Mouse (Mus musculus): ENCODE data around the gene Cadps. TPM values are rescaled to one million over a fixed set of nuclear protein-coding genes. Genes with fewer than 3 reads are reported as not detected.

Gene Cadps
- polyA plus RNA-seq, 1 experiment from 2014 or later: not detected

DNA sequence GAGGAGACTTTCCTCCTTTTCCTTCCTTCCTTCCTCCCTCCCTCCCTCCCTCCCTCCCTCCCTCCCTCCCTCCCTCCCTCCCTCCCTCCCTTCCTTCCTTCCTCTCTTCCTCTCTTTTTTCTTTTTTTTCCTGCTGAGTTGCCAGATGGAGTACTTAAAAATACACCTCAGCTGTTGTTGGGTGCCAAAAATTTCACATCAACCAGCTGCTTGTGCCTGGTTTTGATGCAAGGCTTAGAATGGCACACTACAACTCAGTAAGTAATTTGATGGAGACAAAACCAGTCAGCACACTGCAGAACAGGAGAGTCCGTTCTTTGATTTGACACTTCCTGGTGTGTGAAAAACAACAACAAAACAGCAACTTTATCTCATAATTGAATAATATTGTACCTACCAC is 42.9 kb downstream of the Cadps start:
- H3K27ac ChIP-seq (ENCODE audit: low read length): no peak overlapping the region
- WGBS (ENCODE audit: insufficient replicate concordance): 61% methylated on average over 1 of the region's 1 CpGs
- H3K9me3 ChIP-seq (replicated peaks; ENCODE audit: control insufficient read depth, low read length): no peaks in the 10 kb centered on the region
- no peaks in the 10 kb centered on the region for H3K4me1 ChIP-seq (ENCODE audit: control insufficient read depth, low read depth, low read length)
- H3K4me2 ChIP-seq (ENCODE audit: low read depth, low read length): no peak overlapping the region
- H3K36me3 ChIP-seq (ENCODE audit: control insufficient read depth, insufficient read depth): no peaks in the 10 kb centered on the region
- no peak for ATAC-seq (ENCODE audit: low read depth)
- H3K9ac ChIP-seq (ENCODE audit: low read depth, low read length): no peak overlapping the region
- H3K27me3 ChIP-seq (ENCODE audit: control insufficient read depth, insufficient read depth, low read depth, low read length): no peaks in the 10 kb centered on the region
- H3K4me3 ChIP-seq (ENCODE audit: low read depth, low read length): no peak overlapping the region

DNA sequence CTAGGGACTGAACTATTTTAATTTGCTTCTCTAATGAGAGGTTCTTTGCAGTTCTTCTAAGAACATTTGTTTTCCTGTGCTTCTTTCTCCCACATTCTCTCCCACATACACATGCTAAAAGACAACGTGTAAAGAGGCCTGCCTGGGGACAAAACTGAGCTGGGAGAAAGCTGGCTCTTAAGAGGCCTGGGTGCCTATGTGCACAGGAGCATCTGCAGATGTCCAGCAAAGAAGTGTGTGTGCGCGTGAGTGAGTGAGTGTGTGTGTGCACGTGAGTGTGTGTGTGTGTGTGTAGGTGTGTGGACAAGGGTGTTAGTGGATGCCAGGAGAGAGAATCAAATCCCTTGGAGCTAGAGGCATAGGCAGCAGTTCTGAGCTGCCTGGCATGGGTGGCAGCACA is 44.9 kb downstream of the Cadps start:
- H3K4me1 ChIP-seq (ENCODE audit: control insufficient read depth, low read depth, low read length): no peaks in the 10 kb centered on the region
- H3K36me3 ChIP-seq (ENCODE audit: control insufficient read depth, insufficient read depth): no peaks in the 10 kb centered on the region
- 67% methylated on average over 4 of the region's 4 CpGs for WGBS (ENCODE audit: insufficient replicate concordance)
- no peak overlapping the region for H3K9ac ChIP-seq (ENCODE audit: low read depth, low read length)
- H3K27ac ChIP-seq (ENCODE audit: low read length): no peak overlapping the region
- no peaks in the 10 kb centered on the region for H3K9me3 ChIP-seq (replicated peaks; ENCODE audit: control insufficient read depth, low read length)
- ATAC-seq (ENCODE audit: low read depth): no peak
- H3K27me3 ChIP-seq (ENCODE audit: control insufficient read depth, insufficient read depth, low read depth, low read length): no peaks in the 10 kb centered on the region
- no peak overlapping the region for H3K4me2 ChIP-seq (ENCODE audit: low read depth, low read length)
- H3K4me3 ChIP-seq (ENCODE audit: low read depth, low read length): no peak overlapping the region

DNA sequence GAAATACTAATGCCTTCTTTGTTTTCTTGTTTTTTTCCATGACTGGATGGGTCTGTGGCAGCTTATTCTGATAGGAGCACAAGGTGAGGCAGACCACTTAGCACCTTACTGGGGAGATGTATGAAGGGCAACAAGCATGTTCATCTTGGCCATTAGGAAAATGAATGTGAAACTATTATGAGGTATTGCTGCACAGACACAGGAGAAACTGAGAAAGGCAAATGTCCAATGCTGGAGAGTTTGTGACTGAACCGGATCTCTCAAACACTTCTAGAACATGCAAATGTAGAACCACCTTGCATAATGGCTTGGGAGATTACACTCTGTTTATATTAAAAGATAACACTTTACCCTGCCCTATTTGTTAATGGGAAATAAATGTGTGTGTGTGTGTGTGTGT is 54.0 kb downstream of the Cadps start:
- no peaks in the 10 kb centered on the region for H3K27me3 ChIP-seq (ENCODE audit: control insufficient read depth, insufficient read depth, low read depth, low read length)
- H3K36me3 ChIP-seq (ENCODE audit: control insufficient read depth, insufficient read depth): no peaks in the 10 kb centered on the region
- H3K4me2 ChIP-seq (ENCODE audit: low read depth, low read length): no peak overlapping the region
- no peak overlapping the region for H3K27ac ChIP-seq (ENCODE audit: low read length)
- H3K4me1 ChIP-seq (ENCODE audit: control insufficient read depth, low read depth, low read length): no peaks in the 10 kb centered on the region
- no peak overlapping the region for H3K4me3 ChIP-seq (ENCODE audit: low read depth, low read length)
- WGBS (ENCODE audit: insufficient replicate concordance): 53% methylated on average over 1 of the region's 1 CpGs
- H3K9ac ChIP-seq (ENCODE audit: low read depth, low read length): no peak overlapping the region
- no peak for ATAC-seq (ENCODE audit: low read depth)
- H3K9me3 ChIP-seq (replicated peaks; ENCODE audit: control insufficient read depth, low read length): no peaks in the 10 kb centered on the region

DNA sequence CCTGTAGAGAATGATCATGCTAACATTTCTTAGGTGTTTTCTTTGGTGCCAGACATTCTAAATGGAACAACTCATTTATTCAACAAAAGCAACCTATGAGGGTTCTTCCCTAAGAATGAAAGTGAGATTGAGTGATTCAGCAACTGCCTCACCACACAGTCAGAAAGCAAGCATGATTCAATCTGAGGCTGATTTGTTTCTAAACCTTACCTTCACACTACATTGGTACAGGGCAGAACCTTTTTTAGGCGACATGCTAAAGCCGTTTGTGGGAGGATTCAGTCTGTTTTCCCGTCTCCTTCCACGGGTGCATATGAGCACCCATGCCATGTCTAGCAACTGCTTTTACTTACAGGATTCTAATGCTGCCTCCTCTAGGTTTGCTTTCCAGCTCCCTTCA is 69.6 kb downstream of the Cadps start:
- H3K27me3 ChIP-seq (ENCODE audit: control insufficient read depth, insufficient read depth, low read depth, low read length): no peaks in the 10 kb centered on the region
- H3K9ac ChIP-seq (ENCODE audit: low read depth, low read length): no peak overlapping the region
- H3K9me3 ChIP-seq (replicated peaks; ENCODE audit: control insufficient read depth, low read length): no peaks in the 10 kb centered on the region
- H3K4me1 ChIP-seq (ENCODE audit: control insufficient read depth, low read depth, low read length): no peaks in the 10 kb centered on the region
- H3K4me2 ChIP-seq (ENCODE audit: low read depth, low read length): no peak overlapping the region
- 56% methylated on average over 4 of the region's 4 CpGs for WGBS (ENCODE audit: insufficient replicate concordance)
- no peak overlapping the region for H3K4me3 ChIP-seq (ENCODE audit: low read depth, low read length)
- no peak overlapping the region for H3K27ac ChIP-seq (ENCODE audit: low read length)
- ATAC-seq (ENCODE audit: low read depth): no peak
- H3K36me3 ChIP-seq (ENCODE audit: control insufficient read depth, insufficient read depth): no peaks in the 10 kb centered on the region

DNA sequence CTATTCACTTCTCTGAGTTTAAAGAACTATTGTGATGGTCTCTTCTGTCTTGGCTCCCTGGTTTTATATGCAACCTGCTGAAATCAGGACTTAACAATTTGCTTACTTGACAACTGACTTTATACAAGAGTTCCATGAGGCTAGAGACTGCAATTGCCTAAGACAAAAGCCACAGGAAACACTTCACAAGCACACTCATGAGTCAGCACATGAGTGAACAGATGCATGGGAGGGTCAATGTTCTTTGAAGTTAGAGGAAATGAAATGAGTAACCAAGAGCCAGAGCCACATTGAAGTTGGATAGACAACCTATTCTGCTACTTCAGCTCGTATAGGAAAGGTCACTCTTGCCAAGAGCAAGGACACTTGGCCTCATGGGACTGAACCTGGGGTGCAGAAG is 71.1 kb downstream of the Cadps start:
- Histone ChIP-seq H3K27me3 (ENCODE audit: control insufficient read depth, insufficient read depth, low read depth, low read length) (no peaks in the 10 kb centered on the region), H3K9ac (ENCODE audit: low read depth, low read length) (no peak overlapping the region), H3K36me3 (ENCODE audit: control insufficient read depth, insufficient read depth) (no peaks in the 10 kb centered on the region), H3K9me3 (replicated peaks; ENCODE audit: control insufficient read depth, low read length) (no peaks in the 10 kb centered on the region), H3K4me2 (ENCODE audit: low read depth, low read length) (no peak overlapping the region), H3K4me1 (ENCODE audit: control insufficient read depth, low read depth, low read length) (no peaks in the 10 kb centered on the region), H3K27ac (ENCODE audit: low read length) (no peak overlapping the region), H3K4me3 (ENCODE audit: low read depth, low read length) (no peak overlapping the region)
- ATAC-seq (ENCODE audit: low read depth): no peak
- 23% methylated on average over 1 of the region's 1 CpGs for WGBS (ENCODE audit: insufficient replicate concordance)

DNA sequence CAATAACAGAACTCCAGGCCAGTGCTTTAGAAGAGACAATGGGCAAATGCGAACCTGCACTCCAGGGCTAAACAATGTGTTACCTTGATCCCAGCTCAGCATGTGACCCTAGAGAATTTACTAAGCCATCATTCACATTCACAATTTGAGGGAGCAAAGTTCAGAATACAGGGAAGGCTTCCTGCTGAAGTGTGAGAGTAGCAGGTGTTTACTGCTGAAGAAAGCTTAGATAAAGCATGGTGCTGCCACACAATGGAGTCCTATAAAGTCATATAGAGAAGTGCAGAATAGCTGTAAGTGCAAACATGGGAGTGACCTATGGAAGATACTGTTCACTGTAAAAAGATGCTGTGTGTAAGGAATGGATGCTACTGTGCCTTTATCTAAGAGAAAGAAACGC is 91.9 kb downstream of the Cadps start:
- no peaks in the 10 kb centered on the region for H3K9me3 ChIP-seq (replicated peaks; ENCODE audit: control insufficient read depth, low read length)
- no peak overlapping the region for H3K4me3 ChIP-seq (ENCODE audit: low read depth, low read length)
- H3K9ac ChIP-seq (ENCODE audit: low read depth, low read length): no peak overlapping the region
- H3K36me3 ChIP-seq (ENCODE audit: control insufficient read depth, insufficient read depth): no peaks in the 10 kb centered on the region
- WGBS (ENCODE audit: insufficient replicate concordance): 51% methylated on average over 2 of the region's 2 CpGs
- no peaks in the 10 kb centered on the region for H3K27me3 ChIP-seq (ENCODE audit: control insufficient read depth, insufficient read depth, low read depth, low read length)
- no peaks in the 10 kb centered on the region for H3K4me1 ChIP-seq (ENCODE audit: control insufficient read depth, low read depth, low read length)
- H3K27ac ChIP-seq (ENCODE audit: low read length): no peak overlapping the region
- H3K4me2 ChIP-seq (ENCODE audit: low read depth, low read length): no peak overlapping the region
- no peak for ATAC-seq (ENCODE audit: low read depth)

DNA sequence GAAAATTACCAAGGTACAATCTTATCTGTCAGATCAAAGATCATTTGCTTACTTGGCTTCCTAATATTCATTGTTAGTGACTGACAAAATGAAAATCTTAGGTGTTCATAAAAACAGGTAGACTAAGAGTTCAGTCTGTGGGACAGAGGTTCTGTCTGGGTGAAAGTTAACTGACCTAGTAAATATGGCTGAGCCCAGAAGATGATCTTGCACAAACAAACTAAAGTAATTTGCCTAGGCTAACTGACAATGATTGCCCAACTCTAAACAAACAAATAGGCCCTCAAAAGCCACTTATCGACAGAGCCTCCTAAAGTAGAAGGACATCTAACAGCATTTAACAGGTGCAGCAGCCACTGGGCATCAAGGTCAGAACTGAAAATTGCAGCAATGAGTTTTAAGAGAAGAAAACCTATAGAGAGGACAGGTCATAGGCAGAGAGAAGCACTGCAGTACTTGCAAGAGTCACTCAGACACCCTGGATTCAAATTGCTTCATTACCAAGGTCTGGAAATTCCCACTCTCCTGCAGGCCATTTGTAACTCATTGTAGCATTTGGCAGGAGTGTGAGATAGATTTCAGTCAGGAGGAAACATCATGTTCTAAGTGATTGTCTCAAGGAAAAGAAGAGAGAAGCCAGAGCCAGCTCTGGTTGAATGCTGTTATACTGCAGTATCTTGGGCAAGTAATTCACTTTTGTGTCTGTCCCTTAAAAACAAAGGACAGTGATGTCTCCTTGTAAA is 100.3 kb downstream of the Cadps start:
- no peak overlapping the region for H3K4me3 ChIP-seq (ENCODE audit: low read depth, low read length)
- H3K4me1 ChIP-seq (ENCODE audit: control insufficient read depth, low read depth, low read length): no peaks in the 10 kb centered on the region
- no peak overlapping the region for H3K27ac ChIP-seq (ENCODE audit: low read length)
- H3K27me3 ChIP-seq (ENCODE audit: control insufficient read depth, insufficient read depth, low read depth, low read length): no peaks in the 10 kb centered on the region
- WGBS (ENCODE audit: insufficient replicate concordance): 43% methylated on average over 1 of the region's 1 CpGs
- no peak for ATAC-seq (ENCODE audit: low read depth)
- no peaks in the 10 kb centered on the region for H3K9me3 ChIP-seq (replicated peaks; ENCODE audit: control insufficient read depth, low read length)
- H3K36me3 ChIP-seq (ENCODE audit: control insufficient read depth, insufficient read depth): no peaks in the 10 kb centered on the region
- no peak overlapping the region for H3K4me2 ChIP-seq (ENCODE audit: low read depth, low read length)
- no peak overlapping the region for H3K9ac ChIP-seq (ENCODE audit: low read depth, low read length)

DNA sequence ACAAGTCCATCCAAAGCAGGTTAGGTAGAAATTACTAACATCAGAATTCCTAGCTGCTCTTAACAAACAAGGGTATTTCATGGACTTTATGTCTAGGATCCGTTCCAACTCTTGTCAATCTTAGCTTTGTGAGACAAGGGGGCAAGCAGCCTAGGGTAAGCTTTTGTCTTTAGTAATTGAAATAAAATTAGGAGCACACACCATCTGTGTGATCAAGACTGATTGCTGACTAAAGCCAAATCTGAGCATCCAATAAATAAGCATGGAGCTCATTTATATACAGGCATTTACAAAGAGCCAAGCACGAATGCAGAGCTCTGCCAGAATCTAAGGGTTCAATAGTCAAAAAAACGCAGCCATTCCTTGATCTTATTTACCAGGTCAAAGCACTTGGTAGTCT is 104.1 kb downstream of the Cadps start:
- WGBS (ENCODE audit: insufficient replicate concordance): 42% methylated on average over 3 of the region's 3 CpGs
- Histone ChIP-seq H3K4me1 (ENCODE audit: control insufficient read depth, low read depth, low read length) (no peaks in the 10 kb centered on the region), H3K4me2 (ENCODE audit: low read depth, low read length) (no peak overlapping the region), H3K9ac (ENCODE audit: low read depth, low read length) (no peak overlapping the region), H3K27ac (ENCODE audit: low read length) (no peak overlapping the region), H3K4me3 (ENCODE audit: low read depth, low read length) (no peak overlapping the region), H3K27me3 (ENCODE audit: control insufficient read depth, insufficient read depth, low read depth, low read length) (no peaks in the 10 kb centered on the region), H3K9me3 (replicated peaks; ENCODE audit: control insufficient read depth, low read length) (no peaks in the 10 kb centered on the region), H3K36me3 (ENCODE audit: control insufficient read depth, insufficient read depth) (no peaks in the 10 kb centered on the region)
- ATAC-seq (ENCODE audit: low read depth): no peak

DNA sequence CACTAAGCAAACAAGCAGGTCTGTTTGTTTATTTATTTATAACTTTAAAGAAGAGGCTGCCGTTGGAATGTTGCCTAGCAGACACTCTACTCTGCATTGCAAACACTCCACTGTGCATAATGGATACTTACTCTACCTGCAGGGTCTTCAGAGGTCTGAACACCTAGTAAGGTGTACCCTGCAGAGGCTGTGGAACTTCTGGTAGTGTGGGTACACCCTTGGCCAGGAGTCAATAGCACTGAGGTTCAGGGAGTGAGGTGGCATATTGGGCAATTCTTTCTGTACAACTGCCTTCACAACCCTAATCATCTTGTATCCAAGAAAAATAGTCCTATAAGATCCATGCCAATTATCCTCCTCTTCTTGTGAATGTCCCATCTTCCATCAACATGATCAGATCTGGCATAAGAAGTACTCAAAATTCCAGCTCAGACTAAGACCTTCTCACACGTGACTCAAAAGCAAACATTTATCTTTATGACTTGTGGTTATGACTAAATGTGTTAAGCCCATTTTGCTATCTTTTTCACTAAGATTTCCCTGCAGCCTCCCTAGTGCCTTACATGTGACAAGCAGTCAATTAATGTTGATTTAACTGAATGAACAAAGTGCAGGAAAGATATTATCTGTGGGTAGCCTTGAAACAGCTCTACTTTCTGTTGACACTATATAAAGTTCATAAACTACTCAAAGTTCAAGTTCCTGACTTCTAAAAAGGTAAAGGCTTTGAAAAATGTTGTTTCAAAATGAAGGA is 106.8 kb downstream of the Cadps start:
- 40% methylated on average over 2 of the region's 2 CpGs for WGBS (ENCODE audit: insufficient replicate concordance)
- ATAC-seq (ENCODE audit: low read depth): no peak
- H3K36me3 ChIP-seq (ENCODE audit: control insufficient read depth, insufficient read depth): no peaks in the 10 kb centered on the region

More for the DNA sequence above, 106.8 kb downstream of the Cadps start:
- Histone ChIP-seq H3K4me1 (ENCODE audit: control insufficient read depth, low read depth, low read length) (no peaks in the 10 kb centered on the region), H3K27ac (ENCODE audit: low read length) (no peak overlapping the region), H3K27me3 (ENCODE audit: control insufficient read depth, insufficient read depth, low read depth, low read length) (no peaks in the 10 kb centered on the region), H3K9me3 (replicated peaks; ENCODE audit: control insufficient read depth, low read length) (no peaks in the 10 kb centered on the region), H3K4me3 (ENCODE audit: low read depth, low read length) (no peak overlapping the region), H3K9ac (ENCODE audit: low read depth, low read length) (no peak overlapping the region), H3K4me2 (ENCODE audit: low read depth, low read length) (no peak overlapping the region)
